Mouse (Mus musculus): ENCODE results near the gene Hmgcl. TPM values are rescaled to one million over a fixed set of nuclear protein-coding genes. Genes with fewer than 3 reads are reported as not detected.

Gene Hmgcl
- polyA plus RNA-seq, 1 experiment from 2014 or later: 55.9 TPM

GRCm38 (mm10) chr4:136010586-136010985, 64.3 kb downstream of the Hmgcl start:
- Histone ChIP-seq H3K36me3 (ENCODE audit: control insufficient read depth, insufficient read depth, low read length) (peaks cover 16% of the 10 kb centered on the region), H3K4me3 (ENCODE audit: low read depth, low read length) (no peak overlapping the region), H3K4me1 (replicated peaks; ENCODE audit: control insufficient read depth, insufficient read depth, low read length) (no peaks in the 10 kb centered on the region), H3K9ac (ENCODE audit: low read length) (no peak overlapping the region), H3K27ac (ENCODE audit: low read depth, low read length) (no peak overlapping the region), H3K27me3 (ENCODE audit: control insufficient read depth, insufficient read depth, low read length) (no peaks in the 10 kb centered on the region), H3K9me3 (ENCODE audit: control insufficient read depth, low read length) (no peaks in the 10 kb centered on the region), H3K4me2 (ENCODE audit: low read depth, low read length, severe bottlenecking) (no peak overlapping the region)
- WGBS: 90% methylated on average over 4 of the region's 4 CpGs
- DNase-seq (ENCODE audit: low spot score) (no peak), ATAC-seq (replicated peaks; ENCODE audit: low FRiP score) (no peak)

Other genes with a start within 250 kb of the Hmgcl start
- gene Il22ra1, start 218.3 kb upstream of the Hmgcl start, polyA plus RNA-seq (2014; fragmentation: Nextera tagmentation; extraction: Ambion mirVana): not detected in 2 replicates
- 0.17 TPM in 1 of 2 replicates, not detected in the other for gene Myom3, start 186.7 kb upstream of the Hmgcl start, polyA plus RNA-seq (2014; fragmentation: Nextera tagmentation; extraction: Ambion mirVana)
- 392 and 452 TPM in 2 replicates for gene Srsf10, start 90.7 kb upstream of the Hmgcl start, polyA plus RNA-seq (2014; fragmentation: Nextera tagmentation; extraction: Ambion mirVana)
- 220 and 234 TPM in 2 replicates for gene Pnrc2, start 72.6 kb upstream of the Hmgcl start, polyA plus RNA-seq (2014; fragmentation: Nextera tagmentation; extraction: Ambion mirVana)
- 0.13 and 0.17 TPM in 2 replicates for gene Cnr2, start 51.1 kb upstream of the Hmgcl start, polyA plus RNA-seq (2014; fragmentation: Nextera tagmentation; extraction: Ambion mirVana)
- 42.3 and 49.2 TPM in 2 replicates for gene Fuca1, start 25.7 kb upstream of the Hmgcl start, polyA plus RNA-seq (2014; fragmentation: Nextera tagmentation; extraction: Ambion mirVana)
- 29.9 and 32.5 TPM in 2 replicates for gene Gale, start 17.3 kb downstream of the Hmgcl start, polyA plus RNA-seq (2014; fragmentation: Nextera tagmentation; extraction: Ambion mirVana)
- 169 and 178 TPM in 2 replicates for gene Lypla2, start 26.2 kb downstream of the Hmgcl start, polyA plus RNA-seq (2014; fragmentation: Nextera tagmentation; extraction: Ambion mirVana)
- gene Pithd1, start 40.8 kb downstream of the Hmgcl start, polyA plus RNA-seq (2014; fragmentation: Nextera tagmentation; extraction: Ambion mirVana): 64.9 and 67.6 TPM in 2 replicates
- 41.0 and 43.9 TPM in 2 replicates for gene Eloa, start 75.3 kb downstream of the Hmgcl start, polyA plus RNA-seq (2014; fragmentation: Nextera tagmentation; extraction: Ambion mirVana)
- gene Rpl11, start 107.0 kb downstream of the Hmgcl start, polyA plus RNA-seq (2014; fragmentation: Nextera tagmentation; extraction: Ambion mirVana): 388 and 392 TPM in 2 replicates
- gene Id3, start 197.0 kb downstream of the Hmgcl start, polyA plus RNA-seq (2014; fragmentation: Nextera tagmentation; extraction: Ambion mirVana): 351 and 380 TPM in 2 replicates
- 9.4 and 10.2 TPM in 2 replicates for gene E2f2, start 225.9 kb downstream of the Hmgcl start, polyA plus RNA-seq (2014; fragmentation: Nextera tagmentation; extraction: Ambion mirVana)

Data from forebrain, embryonic 11.5 days (tissue).